Mouse (Mus musculus) ES-Bruce4 (cell line): Measurements from ENCODE around the gene Ptpn6.

Experiments used
- CTCF ChIP-seq: IDR thresholded peaks from one replicate; pipeline ENCODE4 v1.8.1; 2011; ENCODE audit warnings: low read depth, low read length
- POLR2A ChIP-seq: IDR thresholded peaks from one replicate; pipeline ENCODE4 v1.8.1; 2011; ENCODE audit warnings: low read length; ENCODE audit not compliant: insufficient read depth

GRCm38 (mm10) chr6:124702784-124703103, 35.8 kb downstream of the Ptpn6 start:
- TF ChIP-seq CTCF (peak; percentile 97), POLR2A (no peak)
